Mouse (Mus musculus): ENCODE data around the gene Babam2.

GRCm38 (mm10) chr5:31852786-31853185, 155.3 kb downstream of the Babam2 start:
- TF ChIP-seq GATA1 (IDR thresholded peaks at IDR 0.05; ENCODE audit: low read length) = no peak
- TF ChIP-seq TAL1 (IDR thresholded peaks at IDR 0.05; ENCODE audit: low read length) = no peak

All from erythroblast, embryonic 14.5 days (primary cell).